Mouse (Mus musculus): ENCODE measurements around the gene Ccdc137.

Ccdc137 gene

GRCm38 (mm10) chr11:120463536-120463935, 5.6 kb downstream of the Ccdc137 start:
- no peak for DNase-seq

- DNase-seq: no peak
Observed at GRCm38 (mm10) chr11:120464365-120464764, 6.5 kb downstream of the Ccdc137 start.

DNA sequence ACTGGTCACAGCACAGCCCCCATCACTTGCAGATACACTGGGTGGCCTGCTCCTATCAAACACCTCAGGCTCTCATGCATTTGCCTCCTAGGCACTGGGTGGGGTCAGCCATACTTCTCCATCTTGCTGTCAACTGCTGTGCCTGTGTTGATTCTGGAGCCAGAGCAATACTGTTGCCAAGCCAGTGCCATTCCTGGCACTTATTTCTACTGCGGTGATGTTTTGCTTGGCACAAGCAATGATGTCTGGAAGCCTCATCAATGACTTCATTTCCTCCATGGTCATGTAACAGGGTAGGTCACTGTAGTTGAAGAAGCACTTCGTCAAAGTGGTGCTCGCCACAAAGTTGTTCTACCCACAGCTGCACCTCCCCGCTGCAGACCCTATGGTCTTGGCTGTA, 7.6 kb downstream of the Ccdc137 start:
- no peak for DNase-seq

GRCm38 (mm10) chr11:120467051-120467735, 9.3 kb downstream of the Ccdc137 start, which contains the start of gene Arl16:
Gene Arl16 (minus strand): TSS chr11:120467607.
- peak; percentile 96 for DNase-seq

DNA sequence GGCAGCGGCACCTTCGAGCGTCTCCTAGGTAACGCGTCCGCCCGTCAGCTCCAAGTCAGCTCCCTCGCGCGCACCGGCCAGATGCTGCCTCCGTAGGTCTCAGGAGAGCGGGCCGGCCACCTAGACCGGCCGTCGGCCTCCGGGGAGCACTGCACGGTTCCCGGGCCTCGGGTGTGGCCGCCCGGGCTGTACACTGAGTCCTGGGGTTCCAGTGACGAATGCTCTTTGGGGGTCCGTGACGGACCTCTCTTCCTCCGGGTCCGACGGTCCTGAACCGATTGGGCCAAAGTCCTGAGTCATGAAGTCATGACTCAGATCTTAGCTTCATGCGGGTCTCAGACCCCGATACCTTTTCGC, 9.8 kb downstream of the Ccdc137 start:
- peak; percentile 33 for DNase-seq

DNA sequence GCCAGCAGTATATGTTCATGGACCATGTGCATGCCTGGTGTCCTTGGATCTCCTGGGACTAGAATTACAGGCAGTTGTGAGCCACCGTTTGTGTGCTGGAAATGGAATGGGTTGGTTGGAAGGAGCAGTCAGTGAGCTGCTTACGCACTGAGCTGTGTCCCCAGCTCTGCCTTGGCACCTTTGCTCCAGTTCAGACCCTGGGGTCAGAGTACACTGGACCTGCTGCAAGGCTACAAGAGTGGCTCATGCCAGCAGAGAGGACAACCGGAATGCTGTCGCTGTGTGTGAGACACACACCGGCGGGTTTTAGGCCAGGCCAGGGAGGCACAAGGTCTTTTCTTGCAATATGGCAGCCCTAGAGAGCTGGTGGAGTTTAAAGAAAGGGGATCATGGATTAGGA, 14.1 kb downstream of the Ccdc137 start:
- DNase-seq: peak; percentile 84

- DNase-seq: no peak
Observed at GRCm38 (mm10) chr11:120483448-120483934, 25.6 kb downstream of the Ccdc137 start.

DNA sequence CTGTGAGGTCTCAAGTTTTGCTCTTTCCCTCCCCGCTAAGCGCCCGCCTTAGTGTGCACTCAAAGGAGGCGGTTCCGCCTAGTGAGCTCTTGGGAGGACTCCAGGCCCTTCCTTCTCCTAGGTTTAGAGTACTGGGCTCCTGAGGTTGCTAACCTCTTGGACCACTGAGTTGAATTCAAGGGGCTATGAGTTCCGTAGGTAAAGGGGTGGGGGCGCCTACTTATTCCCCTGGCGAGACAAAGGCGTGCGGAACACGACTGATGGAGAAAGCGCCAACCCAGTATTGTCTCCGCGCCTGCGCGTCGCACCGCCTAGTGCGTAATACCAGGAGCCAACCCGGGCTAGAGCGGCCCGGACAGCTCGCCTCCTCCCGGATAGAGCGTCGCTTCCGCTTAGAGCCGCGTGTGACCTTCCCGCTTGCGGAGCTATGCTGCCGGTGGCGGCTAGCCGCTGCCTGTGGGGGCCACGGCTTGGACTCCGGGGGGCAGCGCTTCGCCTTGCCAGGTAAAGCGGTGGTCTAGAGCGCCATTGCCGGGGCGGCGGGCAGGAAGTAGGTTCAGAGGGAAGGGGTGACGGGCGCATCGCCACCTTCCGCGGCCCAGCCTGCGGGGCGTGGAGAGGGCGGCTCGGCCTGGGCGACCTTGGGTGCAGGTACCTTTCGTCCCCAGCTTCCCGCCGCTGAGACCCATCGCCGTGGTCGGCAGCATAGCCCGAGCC, 26.5 kb downstream of the Ccdc137 start, which contains the start of gene Mrpl12:
Mrpl12 (plus strand) TSS at position 349 of the 717 bp plus-strand sequence.
- DNase-seq: peak; percentile 92

DNA sequence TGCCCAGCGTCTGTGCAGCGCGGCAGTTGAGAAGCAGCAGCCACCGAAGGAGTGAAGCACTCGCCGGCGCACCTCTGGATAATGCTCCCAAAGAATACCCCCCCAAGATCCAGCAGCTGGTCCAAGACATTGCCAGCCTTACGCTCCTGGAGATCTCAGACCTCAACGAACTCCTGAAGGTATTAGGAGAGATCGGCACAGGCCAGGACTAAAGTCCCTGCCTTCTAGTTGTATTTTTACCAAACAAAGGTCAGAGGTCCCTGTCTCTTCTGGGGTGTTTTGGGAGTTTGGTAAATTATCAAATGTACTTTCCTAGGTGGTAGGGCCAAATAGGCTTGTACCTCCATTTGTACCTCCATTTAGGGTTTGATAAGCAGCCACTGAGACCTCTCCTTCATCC, 27.3 kb downstream of the Ccdc137 start:
- DNase-seq: peak; percentile 90

GRCm38 (mm10) chr11:120488516-120488915, 30.6 kb downstream of the Ccdc137 start:
- DNase-seq: no peak

GRCm38 (mm10) chr11:120489054-120489761, 31.3 kb downstream of the Ccdc137 start:
- DNase-seq: peak; percentile 97

DNA sequence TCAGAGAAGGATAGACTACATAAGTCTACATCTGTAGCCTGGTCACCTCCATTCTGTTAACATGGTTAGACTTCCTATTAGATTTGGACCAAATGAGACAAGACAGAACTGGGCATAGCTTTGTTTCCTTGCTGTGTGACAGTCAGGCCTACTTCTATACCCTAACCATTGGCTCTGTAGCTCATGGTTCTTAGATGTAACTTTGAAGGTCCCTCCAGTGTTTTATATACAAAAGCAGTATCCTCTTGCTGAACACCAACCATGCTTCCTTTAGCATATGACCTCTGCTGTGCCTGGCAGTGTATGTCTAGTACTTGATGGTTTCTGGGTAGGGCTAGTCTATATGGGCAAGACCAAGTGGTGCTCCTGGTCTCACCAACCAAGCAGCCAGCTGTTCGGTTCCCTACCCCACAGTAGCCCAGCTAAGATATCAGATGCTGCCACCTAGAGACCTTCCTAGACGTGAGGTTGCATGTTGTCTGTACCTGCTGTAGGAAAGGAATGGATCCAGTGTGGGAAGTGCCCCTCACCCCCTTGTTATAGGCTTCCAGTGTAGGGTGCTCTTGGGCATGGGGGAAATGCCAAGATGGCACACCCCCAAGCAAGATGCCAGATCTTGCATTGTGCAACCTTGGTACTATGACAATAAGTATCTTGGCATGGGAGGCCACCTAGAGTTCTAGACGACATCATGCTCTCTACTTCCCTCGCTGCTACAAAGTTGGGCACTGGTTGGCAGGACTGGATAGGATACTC, 32.6 kb downstream of the Ccdc137 start:
- no peak for DNase-seq

DNA sequence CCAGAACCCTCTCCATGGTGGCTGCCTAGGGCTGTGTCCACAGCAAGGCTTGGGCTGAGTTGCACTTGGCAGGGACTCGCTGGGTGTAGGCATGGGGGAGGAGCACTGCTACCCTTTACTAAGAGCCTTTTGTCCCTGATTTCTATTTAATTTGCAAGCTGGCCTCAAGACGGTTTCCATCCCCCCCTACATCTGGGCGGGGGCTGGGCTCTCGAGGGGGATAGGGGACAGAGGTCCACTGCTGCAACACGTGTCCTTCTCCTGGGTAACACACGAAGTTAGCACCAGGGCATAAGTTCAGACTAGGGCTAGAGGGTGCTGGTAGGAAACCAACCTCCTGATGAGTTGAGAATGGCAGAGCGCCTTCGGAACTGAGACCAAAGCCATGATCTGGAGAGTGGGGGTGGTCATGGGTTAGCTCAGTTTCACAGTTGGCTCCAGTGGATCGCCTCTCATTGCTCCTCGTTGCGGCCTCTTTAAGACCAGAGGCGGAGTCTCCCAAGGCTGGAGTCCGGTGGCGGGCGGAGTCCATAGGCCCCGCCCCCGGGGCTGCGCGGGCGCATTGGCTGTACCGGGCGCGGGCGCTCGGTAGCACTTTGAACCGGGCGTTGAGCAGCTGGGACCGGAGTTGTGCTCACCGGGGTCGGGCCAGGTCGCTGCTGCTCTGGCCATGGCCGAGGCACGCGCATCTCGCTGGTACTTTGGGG, 33.6 kb downstream of the Ccdc137 start, which contains the start of gene Slc25a10:
Slc25a10 (plus strand) TSS at position 524 of the 707 bp plus-strand sequence.
- peak; percentile 97 for DNase-seq

DNA sequence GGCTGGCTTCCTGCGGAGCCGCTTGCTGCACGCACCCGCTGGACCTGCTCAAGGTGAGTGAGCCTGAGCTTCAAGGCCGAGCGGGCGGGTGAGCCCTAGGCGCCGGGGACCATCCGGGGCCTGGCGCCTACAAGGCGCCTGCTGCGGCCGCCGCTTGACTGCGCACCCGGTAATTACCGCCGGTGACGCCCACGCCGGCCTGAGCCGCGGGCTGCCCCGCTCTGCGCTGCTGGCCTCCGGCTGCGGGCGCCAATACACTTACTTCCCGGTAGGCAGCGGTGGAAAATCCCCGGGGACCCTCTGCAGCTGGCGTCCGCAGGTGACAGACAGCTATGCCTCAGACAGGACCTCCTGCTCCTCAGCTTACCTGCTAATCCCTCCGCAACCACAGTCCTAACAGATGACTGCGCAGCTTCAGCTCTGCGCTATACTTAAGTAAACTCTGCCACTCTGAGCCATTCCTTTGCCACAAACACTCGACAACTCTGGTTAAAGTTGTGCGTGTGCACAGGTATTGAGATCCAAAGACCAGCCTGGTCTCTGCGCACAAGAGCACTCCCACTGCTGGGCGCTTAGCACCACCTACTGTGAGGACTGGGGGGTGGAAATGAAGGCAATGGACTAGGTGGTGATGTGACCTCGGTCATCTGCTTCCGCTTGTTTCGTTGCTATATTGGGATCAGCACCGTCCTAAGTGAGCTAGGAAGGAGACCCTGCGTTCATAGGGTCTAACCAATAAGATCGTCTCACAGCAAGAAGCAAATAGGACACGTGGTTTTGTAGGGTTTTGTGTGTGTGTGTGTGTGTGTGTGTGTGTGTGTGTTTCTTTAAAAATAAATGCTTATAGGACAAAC, 34.3 kb downstream of the Ccdc137 start:
- peak; percentile 79 for DNase-seq

- DNase-seq: no peak
Observed at GRCm38 (mm10) chr11:120492878-120493203, 34.9 kb downstream of the Ccdc137 start.

- DNase-seq: peak; percentile 62
Observed at GRCm38 (mm10) chr11:120493351-120493750, 35.4 kb downstream of the Ccdc137 start.

DNA sequence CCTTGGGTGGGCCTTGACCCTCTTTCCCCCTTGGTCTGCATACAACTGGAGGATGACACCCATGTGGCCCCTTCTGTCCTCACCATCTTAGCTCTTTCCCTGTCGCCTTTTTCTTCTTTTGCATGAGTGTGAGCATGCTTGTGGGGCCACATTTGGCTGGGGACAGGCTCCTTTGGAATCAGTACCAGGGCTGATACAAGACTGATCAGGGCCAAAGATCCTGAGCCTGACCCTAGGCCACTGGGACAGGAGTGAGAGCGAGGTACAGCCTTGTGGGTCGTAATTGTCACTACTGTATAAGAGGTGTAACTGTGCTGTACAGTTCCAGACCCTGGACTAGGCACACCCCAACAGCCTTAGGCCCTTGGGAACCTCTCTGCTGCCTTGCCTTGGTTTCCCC, 36.0 kb downstream of the Ccdc137 start:
- no peak for DNase-seq

GRCm38 (mm10) chr11:120497436-120497835, 39.5 kb downstream of the Ccdc137 start:
- DNase-seq: no peak

DNA sequence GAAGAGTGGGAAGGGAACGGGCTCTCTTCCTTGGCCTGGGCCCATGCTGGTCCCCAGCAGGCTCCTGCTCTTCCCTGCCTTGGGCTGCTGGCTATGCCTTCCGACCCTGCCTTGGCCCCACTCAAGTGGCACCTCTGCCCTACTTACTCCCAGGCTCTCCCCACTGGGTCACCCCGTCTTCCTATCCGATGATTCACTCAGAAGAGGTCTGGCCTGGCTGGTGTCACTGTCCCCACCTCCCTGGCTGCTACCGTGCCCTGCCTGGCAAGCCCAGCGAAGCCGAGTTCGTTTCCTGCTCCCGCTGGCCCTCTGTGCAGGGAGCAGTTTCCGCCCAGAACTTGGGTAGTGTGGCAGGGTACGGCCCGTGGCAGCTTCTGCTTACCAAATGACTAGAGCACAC, 40.3 kb downstream of the Ccdc137 start:
- no peak for DNase-seq

DNA sequence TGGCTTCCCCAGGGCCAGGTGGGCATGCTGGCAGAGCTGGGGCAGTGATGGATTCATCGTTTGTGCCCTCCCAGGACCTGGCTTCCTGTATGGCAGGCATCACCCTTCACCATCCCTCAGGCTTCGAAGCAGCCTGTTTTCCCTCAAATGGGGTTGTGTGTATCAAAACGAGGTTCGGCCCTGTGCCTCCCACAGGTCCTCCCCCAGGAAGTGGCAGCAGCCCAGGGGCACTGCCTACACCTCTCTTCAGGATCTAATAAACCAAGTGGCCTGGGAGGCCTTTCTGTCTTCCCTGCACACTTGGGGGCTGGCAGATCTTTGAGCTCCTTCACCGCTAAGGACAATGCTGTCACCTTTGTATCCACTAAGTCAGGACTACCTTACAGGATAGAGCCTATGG, 41.0 kb downstream of the Ccdc137 start:
- DNase-seq: no peak

- DNase-seq: no peak
Observed at GRCm38 (mm10) chr11:120499894-120500293, 42.0 kb downstream of the Ccdc137 start.

All from kidney, adult 9 months (tissue).